Mouse (Mus musculus): ENCODE measurements at regions not wholly inside any gene's neighbourhood (a gene's known extent, or its start where the extent isn't known, plus 50 kb on each side); places are given as distances from the start of the nearest gene placed in this dataset.
"Not testable (repeated sequence)": the region's sequence is repeated elsewhere in the genome, so short reads cannot be mapped to it uniquely, and the experiment has no call there.

DNA sequence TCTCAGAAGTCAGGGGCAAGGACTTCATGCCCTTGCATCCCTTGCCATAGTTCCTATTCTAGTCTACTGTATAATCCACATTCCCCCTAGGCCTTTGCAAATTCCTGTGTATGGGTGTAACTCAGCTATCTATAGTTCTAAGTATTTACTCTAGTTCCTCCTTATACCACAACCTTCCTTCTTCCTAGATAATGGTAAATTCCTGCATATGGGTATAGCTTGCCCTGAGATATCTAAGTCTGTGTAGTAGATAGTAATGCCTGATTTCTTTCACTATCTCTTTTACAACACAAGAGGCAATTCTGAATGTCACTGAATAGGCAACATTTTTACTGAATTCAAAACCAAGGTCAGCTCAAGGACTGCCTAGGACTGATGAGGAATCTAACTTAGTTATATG lies 1000.2 kb downstream of the Kcnt2 start:
- not testable (repeated sequence) for H3K27me3 ChIP-seq (replicated peaks; ENCODE audit: control insufficient read depth, insufficient read depth, low read length); H3K9ac ChIP-seq (ENCODE audit: low read depth, low read length); H3K27ac ChIP-seq (ENCODE audit: low read length); H3K9me3 ChIP-seq (ENCODE audit: control insufficient read depth, low read length); H3K4me2 ChIP-seq (ENCODE audit: low read depth, low read length); H3K4me1 ChIP-seq (ENCODE audit: control insufficient read depth, insufficient read depth, low read length); H3K36me3 ChIP-seq (ENCODE audit: control insufficient read depth, insufficient read depth, low read length); ATAC-seq; H3K4me3 ChIP-seq (ENCODE audit: low read length)

DNA sequence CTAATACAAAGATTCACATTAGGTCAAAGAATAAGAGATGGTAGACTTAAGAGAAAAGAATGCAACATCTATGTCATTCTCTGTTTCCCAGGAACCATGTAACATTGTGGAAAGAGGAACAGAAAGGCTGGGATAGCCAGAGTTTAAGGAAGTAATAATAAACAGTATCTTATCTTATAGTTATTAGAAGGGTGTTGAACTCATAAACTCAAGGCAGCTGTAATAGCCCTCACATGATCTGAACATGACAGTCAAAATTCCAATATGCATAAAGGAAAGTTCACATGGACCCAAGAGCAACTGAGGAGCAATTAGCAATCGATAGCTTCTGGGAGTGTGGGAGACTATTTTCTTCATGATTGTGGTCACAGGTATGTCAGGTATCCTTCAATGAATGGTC lies 1028.8 kb downstream of the Kcnt2 start:
- H3K4me2 ChIP-seq (ENCODE audit: low read depth, low read length) = no peak overlapping the region
- no peaks in the 10 kb centered on the region for H3K9me3 ChIP-seq (ENCODE audit: control insufficient read depth, low read length)
- H3K9ac ChIP-seq (ENCODE audit: low read depth, low read length) = no peak overlapping the region
- no peak overlapping the region for H3K4me3 ChIP-seq (ENCODE audit: low read length)
- H3K27me3 ChIP-seq (replicated peaks; ENCODE audit: control insufficient read depth, insufficient read depth, low read length) = no peaks in the 10 kb centered on the region
- H3K4me1 ChIP-seq (ENCODE audit: control insufficient read depth, insufficient read depth, low read length) = no peaks in the 10 kb centered on the region
- H3K27ac ChIP-seq (ENCODE audit: low read length) = no peak overlapping the region
- no peaks in the 10 kb centered on the region for H3K36me3 ChIP-seq (ENCODE audit: control insufficient read depth, insufficient read depth, low read length)
- peak; percentile 66 for ATAC-seq
- WGBS = 71% methylated on average over 1 of the region's 1 CpGs

DNA sequence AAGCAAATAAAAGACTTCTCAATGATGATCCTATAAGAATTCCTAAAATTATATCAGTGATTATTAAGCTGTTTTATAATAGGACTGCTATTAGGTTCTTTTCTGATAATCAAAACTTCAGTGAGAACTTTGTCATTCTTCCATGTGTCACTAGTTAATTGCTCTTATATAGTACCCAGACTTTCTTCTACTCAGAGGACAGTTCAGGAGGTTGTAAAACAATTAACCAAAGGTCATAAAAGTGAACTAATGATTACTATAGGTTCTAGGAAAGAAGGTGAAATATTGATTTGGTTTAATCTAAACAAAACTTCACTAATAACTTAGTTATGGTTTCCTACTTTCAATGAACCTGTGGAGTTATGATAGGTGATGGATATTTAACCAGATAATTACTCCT lies 1035.6 kb downstream of the Kcnt2 start:
- Histone ChIP-seq H3K9me3 (ENCODE audit: control insufficient read depth, low read length) (no peaks in the 10 kb centered on the region), H3K4me1 (ENCODE audit: control insufficient read depth, insufficient read depth, low read length) (no peaks in the 10 kb centered on the region), H3K4me2 (ENCODE audit: low read depth, low read length) (no peak overlapping the region), H3K27me3 (replicated peaks; ENCODE audit: control insufficient read depth, insufficient read depth, low read length) (no peaks in the 10 kb centered on the region), H3K27ac (ENCODE audit: low read length) (no peak overlapping the region), H3K36me3 (ENCODE audit: control insufficient read depth, insufficient read depth, low read length) (no peaks in the 10 kb centered on the region), H3K4me3 (ENCODE audit: low read length) (no peak overlapping the region), H3K9ac (ENCODE audit: low read depth, low read length) (no peak overlapping the region)
- ATAC-seq = peak; percentile 56; the same call in 1 of the 2 replicates

- no peak for ATAC-seq
- Histone ChIP-seq H3K27me3 (replicated peaks; ENCODE audit: control insufficient read depth, insufficient read depth, low read length) (no peaks in the 10 kb centered on the region), H3K4me2 (ENCODE audit: low read depth, low read length) (no peak overlapping the region), H3K27ac (ENCODE audit: low read length) (no peak overlapping the region), H3K9ac (ENCODE audit: low read depth, low read length) (no peak overlapping the region), H3K4me3 (ENCODE audit: low read length) (no peak overlapping the region), H3K4me1 (ENCODE audit: control insufficient read depth, insufficient read depth, low read length) (no peaks in the 10 kb centered on the region), H3K36me3 (ENCODE audit: control insufficient read depth, insufficient read depth, low read length) (no peaks in the 10 kb centered on the region), H3K9me3 (ENCODE audit: control insufficient read depth, low read length) (no peaks in the 10 kb centered on the region)
- WGBS = 58% methylated on average over 3 of the region's 3 CpGs
Measured at GRCm38 (mm10) chr1:141322968-141323367, 1077.0 kb downstream of the Kcnt2 start.

DNA sequence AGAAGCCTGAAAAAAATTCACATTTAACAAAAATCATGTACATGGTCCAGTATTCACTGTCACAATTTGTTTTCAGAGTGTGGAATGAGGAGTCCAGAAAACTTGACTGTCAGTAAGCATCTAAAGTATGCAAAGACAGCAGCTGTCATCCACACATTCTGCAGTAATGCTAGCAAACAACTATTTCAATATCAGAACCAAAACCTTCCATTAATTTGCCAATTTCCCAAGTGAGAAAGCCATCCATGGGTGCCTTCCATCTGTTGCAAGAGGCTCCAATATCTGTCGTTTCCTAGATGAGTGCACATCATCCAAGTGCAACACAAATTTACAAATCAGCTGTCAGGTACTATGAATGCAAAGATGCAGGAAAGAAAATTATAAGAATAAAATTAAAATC lies 1092.1 kb downstream of the Kcnt2 start:
- no peak overlapping the region for H3K4me2 ChIP-seq (ENCODE audit: low read depth, low read length)
- H3K36me3 ChIP-seq (ENCODE audit: control insufficient read depth, insufficient read depth, low read length) = no peaks in the 10 kb centered on the region
- H3K9ac ChIP-seq (ENCODE audit: low read depth, low read length) = no peak overlapping the region
- WGBS = 76% methylated on average over 1 of the region's 1 CpGs
- H3K4me1 ChIP-seq (ENCODE audit: control insufficient read depth, insufficient read depth, low read length) = no peaks in the 10 kb centered on the region
- no peaks in the 10 kb centered on the region for H3K27me3 ChIP-seq (replicated peaks; ENCODE audit: control insufficient read depth, insufficient read depth, low read length)
- no peak for ATAC-seq
- no peak overlapping the region for H3K4me3 ChIP-seq (ENCODE audit: low read length)
- H3K9me3 ChIP-seq (ENCODE audit: control insufficient read depth, low read length) = no peaks in the 10 kb centered on the region
- no peak overlapping the region for H3K27ac ChIP-seq (ENCODE audit: low read length)

DNA sequence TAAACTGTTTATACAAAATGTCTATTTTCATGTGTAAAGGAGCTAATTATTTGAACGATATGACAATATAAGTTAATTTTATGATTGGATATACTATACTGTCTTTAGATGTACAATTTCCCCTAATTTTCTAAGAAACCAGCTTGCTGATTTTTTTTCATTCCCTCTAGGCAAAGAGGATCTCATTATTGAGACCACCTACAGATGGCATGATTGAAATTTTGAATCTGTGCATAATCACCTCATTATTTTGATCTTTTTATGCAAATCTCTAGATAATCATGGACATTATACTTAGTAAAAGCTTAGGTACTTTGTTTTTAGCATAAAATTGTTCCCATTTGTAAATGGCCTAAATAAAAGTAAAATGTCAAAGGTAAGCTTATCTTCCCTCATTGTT lies 1123.5 kb downstream of the Kcnt2 start:
- Histone ChIP-seq H3K27ac (ENCODE audit: low read length) (no peak overlapping the region), H3K4me1 (ENCODE audit: control insufficient read depth, insufficient read depth, low read length) (no peaks in the 10 kb centered on the region), H3K36me3 (ENCODE audit: control insufficient read depth, insufficient read depth, low read length) (no peaks in the 10 kb centered on the region), H3K9me3 (ENCODE audit: control insufficient read depth, low read length) (no peaks in the 10 kb centered on the region), H3K4me3 (ENCODE audit: low read length) (no peak overlapping the region), H3K27me3 (replicated peaks; ENCODE audit: control insufficient read depth, insufficient read depth, low read length) (no peaks in the 10 kb centered on the region), H3K4me2 (ENCODE audit: low read depth, low read length) (no peak overlapping the region), H3K9ac (ENCODE audit: low read depth, low read length) (no peak overlapping the region)
- 85% methylated on average over 1 of the region's 1 CpGs for WGBS
- ATAC-seq = no peak

- H3K36me3 ChIP-seq (ENCODE audit: control insufficient read depth, insufficient read depth, low read length) = no peaks in the 10 kb centered on the region
- H3K4me2 ChIP-seq (ENCODE audit: low read depth, low read length) = no peak overlapping the region
- no peaks in the 10 kb centered on the region for H3K9me3 ChIP-seq (ENCODE audit: control insufficient read depth, low read length)
- H3K4me3 ChIP-seq (ENCODE audit: low read length) = no peak overlapping the region
- no peaks in the 10 kb centered on the region for H3K27me3 ChIP-seq (replicated peaks; ENCODE audit: control insufficient read depth, insufficient read depth, low read length)
- no peak overlapping the region for H3K9ac ChIP-seq (ENCODE audit: low read depth, low read length)
- no peaks in the 10 kb centered on the region for H3K4me1 ChIP-seq (ENCODE audit: control insufficient read depth, insufficient read depth, low read length)
- H3K27ac ChIP-seq (ENCODE audit: low read length) = no peak overlapping the region
- ATAC-seq = no peak
- WGBS = 88% methylated on average over 3 of the region's 3 CpGs
Measured at GRCm38 (mm10) chr1:141375966-141376365, 1130.0 kb downstream of the Kcnt2 start.

DNA sequence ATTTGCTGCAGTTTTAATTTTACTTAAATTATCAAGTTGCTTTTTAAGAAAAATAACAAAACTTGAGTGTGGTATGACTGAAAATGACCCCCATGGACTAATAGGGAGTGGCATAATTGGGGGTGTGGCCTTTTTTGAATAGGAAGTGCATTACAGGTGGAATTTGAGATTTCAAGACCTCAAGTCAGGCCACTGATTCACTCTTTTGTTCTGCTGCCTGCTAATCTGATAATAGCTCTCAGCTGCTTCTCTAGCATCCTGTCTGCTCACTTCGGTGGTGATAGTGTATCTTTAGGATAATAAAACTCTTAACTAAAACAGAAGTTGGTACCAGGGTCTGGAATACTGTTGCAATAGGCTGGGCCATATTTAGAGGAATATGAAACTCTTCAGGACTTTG lies 1155.4 kb downstream of the Kcnt2 start:
- no peak overlapping the region for H3K9ac ChIP-seq (ENCODE audit: low read depth, low read length)
- no peaks in the 10 kb centered on the region for H3K27me3 ChIP-seq (replicated peaks; ENCODE audit: control insufficient read depth, insufficient read depth, low read length)
- no peak for ATAC-seq
- no peak overlapping the region for H3K4me3 ChIP-seq (ENCODE audit: low read length)
- WGBS = 38% methylated on average over 1 of the region's 1 CpGs
- no peaks in the 10 kb centered on the region for H3K9me3 ChIP-seq (ENCODE audit: control insufficient read depth, low read length)
- H3K27ac ChIP-seq (ENCODE audit: low read length) = no peak overlapping the region
- no peak overlapping the region for H3K4me2 ChIP-seq (ENCODE audit: low read depth, low read length)
- H3K4me1 ChIP-seq (ENCODE audit: control insufficient read depth, insufficient read depth, low read length) = no peaks in the 10 kb centered on the region
- no peaks in the 10 kb centered on the region for H3K36me3 ChIP-seq (ENCODE audit: control insufficient read depth, insufficient read depth, low read length)

- Histone ChIP-seq H3K9me3 (ENCODE audit: control insufficient read depth, low read length) (no peaks in the 10 kb centered on the region), H3K4me1 (ENCODE audit: control insufficient read depth, insufficient read depth, low read length) (no peaks in the 10 kb centered on the region), H3K4me2 (ENCODE audit: low read depth, low read length) (no peak overlapping the region), H3K4me3 (ENCODE audit: low read length) (no peak overlapping the region), H3K36me3 (ENCODE audit: control insufficient read depth, insufficient read depth, low read length) (no peaks in the 10 kb centered on the region), H3K27ac (ENCODE audit: low read length) (no peak overlapping the region), H3K27me3 (replicated peaks; ENCODE audit: control insufficient read depth, insufficient read depth, low read length) (no peaks in the 10 kb centered on the region), H3K9ac (ENCODE audit: low read depth, low read length) (no peak overlapping the region)
- ATAC-seq = no peak
- 63% methylated on average over 4 of the region's 4 CpGs for WGBS
Measured at GRCm38 (mm10) chr1:141429675-141430074, 1183.7 kb downstream of the Kcnt2 start.

DNA sequence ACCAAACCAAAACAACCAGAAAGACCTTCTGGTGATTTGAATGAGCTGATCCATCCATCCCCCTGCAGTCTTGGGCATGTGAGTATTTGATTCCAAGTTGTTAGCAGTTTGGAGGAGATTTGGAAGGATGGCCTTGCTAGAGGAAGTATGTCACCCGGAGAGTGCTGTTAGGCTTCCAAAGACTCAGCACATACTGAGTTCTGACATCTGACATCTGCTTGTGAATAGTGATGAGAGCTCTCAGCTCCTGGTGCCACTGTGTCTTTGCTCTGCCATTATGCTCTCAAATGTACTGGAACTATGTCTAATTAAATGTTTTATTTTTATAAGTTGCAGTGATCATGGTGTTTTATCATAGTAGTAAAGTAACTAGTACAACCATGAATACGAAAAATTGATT lies 1184.2 kb downstream of the Kcnt2 start:
- ATAC-seq = no peak
- Histone ChIP-seq H3K36me3 (ENCODE audit: control insufficient read depth, insufficient read depth, low read length) (no peaks in the 10 kb centered on the region), H3K9me3 (ENCODE audit: control insufficient read depth, low read length) (no peaks in the 10 kb centered on the region), H3K9ac (ENCODE audit: low read depth, low read length) (no peak overlapping the region), H3K4me1 (ENCODE audit: control insufficient read depth, insufficient read depth, low read length) (no peaks in the 10 kb centered on the region), H3K4me2 (ENCODE audit: low read depth, low read length) (no peak overlapping the region), H3K27ac (ENCODE audit: low read length) (no peak overlapping the region), H3K27me3 (replicated peaks; ENCODE audit: control insufficient read depth, insufficient read depth, low read length) (no peaks in the 10 kb centered on the region), H3K4me3 (ENCODE audit: low read length) (no peak overlapping the region)
- WGBS = 83% methylated on average over 2 of the region's 2 CpGs
